Mouse (Mus musculus) cortical plate, adult 2 months (tissue): ENCODE measurements around the gene Cadm3.

Experiments
- CTCF ChIP-seq: fragments of 200-500 bp; IDR thresholded peaks from 2 replicates; pipeline ENCODE4 v1.5.1; 2011; ENCODE audit warnings: mild to moderate bottlenecking, control low read depth, low read length; ENCODE audit not compliant: insufficient read depth; ENCODE audit errors: extremely low read depth
- POLR2A ChIP-seq: fragments of 200-500 bp; IDR thresholded peaks from 2 replicates; pipeline ENCODE4 v1.6.1; 2011; ENCODE audit warnings: mild to moderate bottlenecking, low read length, control low read depth; ENCODE audit not compliant: insufficient read depth; ENCODE audit errors: extremely low read depth

- no peak for TF ChIP-seq POLR2A
- TF ChIP-seq CTCF: no peak
These were observed 17.5 kb downstream of the Cadm3 start for GRCm38 (mm10) chr1:173349946-173350345.
